Mouse (Mus musculus): ENCODE measurements around the gene Angel1. TPM values are rescaled to one million over a fixed set of nuclear protein-coding genes. Genes with fewer than 3 reads are reported as not detected.

The Angel1 gene
- polyA plus RNA-seq, 1 experiment from 2014 or later: 16.1 TPM

DNA sequence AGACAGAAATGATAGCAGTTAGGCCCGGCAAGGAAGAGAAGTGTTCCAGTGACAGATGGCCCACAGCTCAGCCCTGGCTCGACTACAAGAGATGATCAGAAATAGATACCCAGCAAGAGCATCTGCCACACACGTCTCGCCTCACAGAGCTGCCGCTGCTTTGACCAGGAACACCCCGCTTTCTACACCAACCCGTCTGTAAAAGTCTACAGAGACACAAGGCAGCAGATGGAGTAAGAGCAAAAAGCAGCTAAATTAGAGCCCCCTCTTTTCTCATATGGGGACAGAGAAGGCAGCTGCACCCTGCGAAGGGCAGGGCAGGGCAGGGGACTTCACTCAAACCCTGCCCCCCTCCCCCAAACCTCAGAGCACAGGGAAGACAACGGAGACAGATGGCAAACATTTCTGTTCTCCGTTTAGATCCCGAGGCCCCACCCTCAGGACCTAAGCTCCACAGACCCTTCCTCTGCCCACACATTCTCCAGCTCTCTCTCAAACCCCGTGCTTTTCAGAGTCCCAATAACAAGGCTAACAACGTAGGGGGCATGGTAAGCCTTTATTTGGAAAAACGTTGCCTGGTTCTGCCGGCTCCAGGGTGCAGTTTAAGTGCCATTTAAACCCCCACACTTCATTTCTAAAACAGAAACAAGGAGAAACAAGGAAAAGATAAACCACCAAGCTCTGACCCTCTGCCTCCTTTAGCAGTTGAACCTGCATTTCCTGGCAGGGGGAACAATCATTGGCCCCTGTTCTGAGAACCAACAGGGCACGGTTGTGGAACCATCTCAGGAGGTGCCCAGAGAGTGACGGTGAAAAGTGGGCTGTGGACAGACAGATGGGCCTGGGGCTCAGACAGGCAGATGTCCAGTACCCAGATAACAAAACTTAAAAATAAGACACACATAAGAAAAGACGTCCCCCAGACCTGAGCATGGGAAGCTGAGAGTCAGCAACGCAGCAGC lies 26.0 kb downstream of the Angel1 start:
- H3K9ac ChIP-seq: no peak overlapping the region
- peak; percentile 56 for ATAC-seq (ENCODE audit: low read depth)
- no peak overlapping the region for H3K4me3 ChIP-seq
- H3K27ac ChIP-seq (replicated peaks): peak overlapping the region; percentile 79
- H3K36me3 ChIP-seq: peaks cover 38% of the 10 kb centered on the region
- no peaks in the 10 kb centered on the region for H3K27me3 ChIP-seq
- 29% methylated on average over 19 of the region's 19 CpGs for WGBS
- peaks cover 39% of the 10 kb centered on the region for H3K4me1 ChIP-seq (replicated peaks)
- H3K4me2 ChIP-seq: 0 out of 2 replicates have a peak overlapping the region, but pooled peaks have one; percentile 9
- 0 out of 2 replicates have a peak, but pooled peaks cover 3% of the 10 kb centered on the region for H3K9me3 ChIP-seq

DNA sequence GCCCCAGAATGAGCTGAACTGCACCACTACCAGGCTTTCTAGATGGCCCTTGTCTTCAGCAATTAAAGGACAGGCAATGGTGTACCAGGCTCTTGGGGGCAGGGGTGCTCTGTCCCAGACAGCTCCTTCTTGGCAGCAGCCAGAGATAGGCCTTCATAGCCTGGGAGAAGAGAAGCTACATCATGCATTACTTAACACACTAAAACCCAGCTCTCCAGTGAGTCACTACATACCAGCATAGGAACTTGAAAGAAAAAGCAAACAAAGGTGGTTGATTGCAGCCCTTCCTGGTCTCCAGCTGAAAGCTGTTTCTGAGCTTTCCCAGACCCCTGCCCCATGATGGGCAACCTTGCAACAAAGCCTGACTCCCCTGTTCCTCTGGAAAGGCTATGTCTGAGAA lies 27.7 kb downstream of the Angel1 start:
- H3K4me3 ChIP-seq: no peak overlapping the region
- peak overlapping the region; percentile 79 for H3K27ac ChIP-seq (replicated peaks)
- no peaks in the 10 kb centered on the region for H3K27me3 ChIP-seq
- no peak overlapping the region for H3K4me2 ChIP-seq
- 0 out of 2 replicates have a peak, but pooled peaks cover 3% of the 10 kb centered on the region for H3K9me3 ChIP-seq
- no peak for ATAC-seq (ENCODE audit: low read depth)
- peaks cover 39% of the 10 kb centered on the region for H3K4me1 ChIP-seq (replicated peaks)
- H3K9ac ChIP-seq: no peak overlapping the region
- H3K36me3 ChIP-seq: peaks cover 45% of the 10 kb centered on the region

DNA sequence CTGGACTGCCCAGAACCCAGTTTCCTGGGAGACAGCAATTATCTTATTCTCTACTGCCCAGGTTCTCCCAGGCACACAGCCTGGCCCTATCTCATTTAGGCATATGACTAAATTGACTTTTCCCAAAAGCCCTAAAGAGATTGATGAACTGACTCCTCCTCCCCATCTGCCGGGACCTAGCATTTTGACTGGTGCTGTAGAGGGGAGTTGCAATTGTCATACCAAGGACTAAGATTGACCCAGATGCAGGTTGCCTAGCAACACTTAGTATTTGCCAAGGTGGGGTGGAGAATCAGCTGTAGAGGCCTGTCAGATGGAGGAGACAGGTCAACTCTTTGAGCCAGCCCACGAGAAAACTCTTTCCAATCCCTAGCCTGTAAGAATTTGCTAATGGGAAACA lies 28.3 kb downstream of the Angel1 start:
- H3K9me3 ChIP-seq: 0 out of 2 replicates have a peak, but pooled peaks cover 3% of the 10 kb centered on the region
- no peak overlapping the region for H3K9ac ChIP-seq
- H3K27ac ChIP-seq (replicated peaks): 0 out of 2 replicates have a peak overlapping the region, but pooled peaks have one; percentile 79
- no peak overlapping the region for H3K4me3 ChIP-seq
- peaks cover 44% of the 10 kb centered on the region for H3K36me3 ChIP-seq
- peaks cover 39% of the 10 kb centered on the region for H3K4me1 ChIP-seq (replicated peaks)
- no peak for ATAC-seq (ENCODE audit: low read depth)
- no peaks in the 10 kb centered on the region for H3K27me3 ChIP-seq
- WGBS: 47% methylated on average over 2 of the region's 2 CpGs
- no peak overlapping the region for H3K4me2 ChIP-seq

DNA sequence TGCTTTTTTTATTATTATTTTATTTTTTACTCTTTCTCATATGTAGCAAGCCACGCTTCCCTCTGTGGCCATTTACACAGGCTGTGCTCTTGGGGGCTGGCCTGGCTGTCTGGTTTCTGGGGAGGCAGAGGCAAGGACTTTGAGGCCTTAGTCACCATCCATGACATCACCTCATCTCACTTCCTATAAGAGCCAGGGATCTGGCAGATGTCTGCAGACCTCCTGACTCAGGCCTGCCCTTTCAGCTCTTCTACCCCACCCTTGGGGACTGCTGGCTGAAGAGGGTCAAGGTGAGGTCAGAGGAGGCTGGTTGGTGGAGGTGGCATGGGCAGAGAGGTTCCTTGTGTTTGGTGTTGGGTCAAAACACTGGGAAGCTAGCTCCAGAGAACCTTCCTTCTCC lies 31.8 kb downstream of the Angel1 start:
- peaks cover 80% of the 10 kb centered on the region for H3K36me3 ChIP-seq
- 100% methylated on average over 1 of the region's 1 CpGs for WGBS
- H3K9ac ChIP-seq: no peak overlapping the region
- no peak overlapping the region for H3K27ac ChIP-seq (replicated peaks)
- no peaks in the 10 kb centered on the region for H3K27me3 ChIP-seq
- H3K9me3 ChIP-seq: 0 out of 2 replicates have a peak, but pooled peaks cover 3% of the 10 kb centered on the region
- no peak for ATAC-seq (ENCODE audit: low read depth)
- no peak overlapping the region for H3K4me3 ChIP-seq
- H3K4me1 ChIP-seq (replicated peaks): peaks cover 34% of the 10 kb centered on the region
- H3K4me2 ChIP-seq: no peak overlapping the region

DNA sequence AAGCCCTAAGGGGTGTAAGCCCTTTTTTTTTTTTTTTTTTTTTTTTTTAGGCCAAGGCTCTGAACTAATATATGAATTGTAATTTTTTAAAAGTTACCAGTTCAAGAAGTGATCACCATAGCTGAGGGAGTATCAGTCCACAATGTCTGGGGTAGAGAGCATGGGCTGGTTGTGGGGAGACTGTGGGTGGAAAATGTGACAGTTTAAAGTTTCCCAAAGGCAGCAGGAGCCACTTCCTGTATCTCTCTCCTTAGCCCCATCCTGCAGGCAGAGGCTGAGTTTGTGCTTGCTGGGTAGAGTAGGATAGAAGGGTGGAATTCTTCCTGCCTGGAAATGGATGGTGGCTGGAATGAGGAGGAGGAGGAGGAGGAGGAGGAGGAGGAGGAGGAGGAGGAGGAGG lies 32.9 kb downstream of the Angel1 start:
- Histone ChIP-seq H3K4me1 (replicated peaks) (peaks cover 25% of the 10 kb centered on the region), H3K9me3 (0 out of 2 replicates have a peak, but pooled peaks cover 3% of the 10 kb centered on the region), H3K4me3 (no peak overlapping the region), H3K27ac (replicated peaks) (no peak overlapping the region), H3K27me3 (no peaks in the 10 kb centered on the region), H3K9ac (no peak overlapping the region), H3K36me3 (peaks cover 90% of the 10 kb centered on the region), H3K4me2 (no peak overlapping the region)
- no peak for ATAC-seq (ENCODE audit: low read depth)

DNA sequence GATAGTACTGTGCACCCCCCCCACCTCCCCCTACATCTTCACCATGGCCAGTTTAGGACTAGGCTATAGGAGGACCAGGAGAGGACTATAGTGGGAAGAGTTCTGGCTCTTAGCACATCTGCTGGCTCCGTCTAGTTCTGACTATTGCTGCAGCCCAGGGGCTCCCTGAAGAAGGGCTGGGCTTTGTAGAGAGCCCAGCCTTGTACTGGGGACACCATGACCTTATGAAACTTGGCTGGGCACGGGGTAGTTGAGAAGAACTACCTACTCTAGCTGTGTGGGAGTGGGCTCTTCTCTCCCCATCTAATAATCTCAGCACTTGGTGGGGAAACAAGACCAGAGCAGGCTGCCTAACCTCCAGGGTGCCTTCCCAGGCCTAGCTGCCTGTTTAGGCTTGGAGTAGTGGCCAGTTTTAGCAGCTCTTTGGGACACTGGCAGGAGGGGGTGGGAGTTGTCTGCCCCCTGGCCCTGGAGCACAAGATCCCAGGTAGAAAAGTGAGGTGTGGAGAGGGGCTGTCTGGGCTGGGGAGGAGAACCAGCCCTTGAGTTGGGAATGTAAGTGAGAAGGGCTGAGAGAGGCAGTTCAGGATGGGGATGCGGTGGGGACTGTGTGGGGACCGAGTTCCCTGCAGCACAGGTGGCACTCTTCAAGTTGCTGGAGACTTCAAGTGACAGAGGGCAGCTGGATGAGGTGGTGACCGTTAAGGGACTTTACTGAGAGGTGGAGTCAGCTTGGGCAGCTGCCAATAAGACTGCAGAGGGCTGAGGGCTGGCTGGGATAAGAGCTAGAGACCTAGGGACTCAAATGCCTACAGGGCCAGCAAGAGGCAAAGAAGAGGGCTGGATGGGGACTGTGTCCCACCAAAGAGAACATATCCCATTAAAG lies 33.5 kb downstream of the Angel1 start:
- no peak for ATAC-seq (ENCODE audit: low read depth)
- Histone ChIP-seq H3K9ac (no peak overlapping the region), H3K4me2 (no peak overlapping the region), H3K4me3 (no peak overlapping the region), H3K27me3 (no peaks in the 10 kb centered on the region), H3K36me3 (peaks cover 97% of the 10 kb centered on the region), H3K4me1 (replicated peaks) (peaks cover 19% of the 10 kb centered on the region), H3K27ac (replicated peaks) (no peak overlapping the region), H3K9me3 (0 out of 2 replicates have a peak, but pooled peaks cover 3% of the 10 kb centered on the region)
- 81% methylated on average over 5 of the region's 5 CpGs for WGBS

DNA sequence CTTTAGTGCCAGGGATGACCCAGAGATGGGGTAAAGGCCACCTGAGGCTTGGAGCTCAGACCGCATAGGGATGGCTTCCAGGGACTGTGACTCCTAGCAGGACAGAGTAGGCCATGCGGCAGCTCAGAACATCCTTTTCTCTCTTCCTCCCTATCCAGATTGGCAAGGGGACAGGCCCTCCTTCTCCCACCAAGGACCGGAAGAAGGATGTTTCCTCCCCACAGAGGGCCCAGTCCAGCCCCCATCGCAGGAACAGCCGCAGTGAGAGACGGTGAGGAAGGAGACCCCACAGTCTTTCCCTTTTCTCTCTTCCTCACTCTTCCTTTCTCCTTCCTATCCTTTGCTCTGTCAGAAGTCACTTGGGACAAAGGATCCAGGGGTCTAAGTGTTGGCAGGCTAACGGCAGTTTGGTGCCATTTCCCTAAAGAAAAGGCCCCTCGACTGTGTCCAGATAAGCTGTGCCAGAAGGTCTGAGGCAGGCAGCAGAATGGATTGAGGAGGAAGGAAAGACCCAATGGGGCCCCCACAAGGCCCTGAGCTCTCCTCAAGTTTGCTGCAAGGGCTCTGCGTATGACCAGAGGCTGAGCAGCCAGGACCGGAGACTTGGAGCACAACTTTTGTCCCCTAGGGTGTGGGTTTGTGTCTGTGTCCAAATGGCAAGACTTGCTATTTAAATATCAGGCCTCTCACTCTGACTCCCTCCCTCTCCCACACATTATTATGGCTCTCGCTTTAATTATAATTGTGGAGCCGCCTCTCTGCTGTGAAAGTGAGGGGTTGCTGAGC lies 35.4 kb downstream of the Angel1 start:
- Histone ChIP-seq H3K36me3 (peaks cover 97% of the 10 kb centered on the region), H3K27ac (replicated peaks) (0 out of 2 replicates have a peak overlapping the region, but pooled peaks have one; percentile 6), H3K9me3 (no peaks in the 10 kb centered on the region), H3K4me1 (replicated peaks) (peaks cover 26% of the 10 kb centered on the region), H3K27me3 (no peaks in the 10 kb centered on the region), H3K9ac (0 out of 2 replicates have a peak overlapping the region, but pooled peaks have one; percentile 3), H3K4me3 (no peak overlapping the region), H3K4me2 (no peak overlapping the region)
- no peak for ATAC-seq (ENCODE audit: low read depth)
- 69% methylated on average over 12 of the region's 12 CpGs for WGBS

DNA sequence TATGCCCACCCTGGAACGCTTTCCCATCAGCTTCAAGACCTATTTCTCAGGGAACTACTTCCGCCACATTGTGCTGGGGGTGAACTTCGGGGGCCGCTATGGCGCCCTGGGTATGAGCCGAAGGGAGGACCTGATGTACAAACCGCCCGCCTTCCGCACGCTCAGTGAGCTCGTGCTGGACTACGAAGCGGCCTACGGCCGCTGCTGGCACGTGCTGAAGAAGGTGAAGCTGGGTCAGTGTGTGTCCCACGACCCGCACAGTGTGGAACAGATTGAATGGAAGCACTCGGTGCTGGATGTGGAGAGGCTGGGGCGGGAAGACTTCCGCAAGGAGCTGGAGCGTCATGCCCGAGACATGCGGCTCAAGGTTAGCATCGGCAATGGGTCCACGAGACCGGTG lies 37.3 kb downstream of the Angel1 start:
- no peak for ATAC-seq (ENCODE audit: low read depth)
- no peaks in the 10 kb centered on the region for H3K9me3 ChIP-seq
- H3K4me1 ChIP-seq (replicated peaks): peaks cover 44% of the 10 kb centered on the region
- H3K9ac ChIP-seq: no peak overlapping the region
- no peaks in the 10 kb centered on the region for H3K27me3 ChIP-seq
- WGBS: 96% methylated on average over 27 of the region's 27 CpGs
- H3K27ac ChIP-seq (replicated peaks): no peak overlapping the region
- no peak overlapping the region for H3K4me2 ChIP-seq
- no peak overlapping the region for H3K4me3 ChIP-seq
- peaks cover 94% of the 10 kb centered on the region for H3K36me3 ChIP-seq

DNA sequence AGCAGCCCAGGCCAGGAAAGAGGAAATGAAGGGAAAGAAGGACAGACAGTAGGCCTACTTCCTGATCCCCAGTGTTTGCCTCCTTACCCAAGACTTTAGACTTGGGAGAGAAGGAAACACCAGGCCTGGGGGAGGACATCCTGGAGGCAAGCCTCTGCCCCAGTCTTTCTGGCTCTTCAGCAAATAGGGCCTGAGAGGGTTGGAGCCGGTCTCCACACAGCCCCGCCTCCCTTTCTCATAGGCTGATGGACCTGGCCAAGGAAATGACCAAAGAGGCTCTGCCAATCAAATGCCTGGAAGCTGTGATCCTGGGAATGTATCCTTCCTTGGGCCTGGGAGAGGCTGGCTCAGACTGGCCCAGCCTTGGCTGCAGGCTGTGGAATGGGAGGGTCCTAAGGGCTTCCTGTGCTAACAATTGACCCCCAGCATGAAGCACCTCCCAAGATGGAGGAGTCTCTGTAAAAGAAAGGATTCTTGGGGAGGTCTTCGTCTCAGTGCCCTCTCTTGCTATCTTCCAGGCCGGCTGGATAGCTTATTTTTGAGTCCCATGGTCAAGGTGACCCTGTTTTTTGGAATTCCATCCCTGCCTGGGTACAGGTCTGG lies 38.2 kb downstream of the Angel1 start:
- Histone ChIP-seq H3K9me3 (no peaks in the 10 kb centered on the region), H3K4me3 (no peak overlapping the region), H3K27me3 (no peaks in the 10 kb centered on the region), H3K4me1 (replicated peaks) (peaks cover 53% of the 10 kb centered on the region), H3K9ac (no peak overlapping the region), H3K36me3 (peaks cover 96% of the 10 kb centered on the region), H3K27ac (replicated peaks) (peak overlapping the region; percentile 28; the same call in 1 of the 2 replicates), H3K4me2 (no peak overlapping the region)
- ATAC-seq (ENCODE audit: low read depth): no peak
- WGBS: 75% methylated on average over 4 of the region's 4 CpGs

DNA sequence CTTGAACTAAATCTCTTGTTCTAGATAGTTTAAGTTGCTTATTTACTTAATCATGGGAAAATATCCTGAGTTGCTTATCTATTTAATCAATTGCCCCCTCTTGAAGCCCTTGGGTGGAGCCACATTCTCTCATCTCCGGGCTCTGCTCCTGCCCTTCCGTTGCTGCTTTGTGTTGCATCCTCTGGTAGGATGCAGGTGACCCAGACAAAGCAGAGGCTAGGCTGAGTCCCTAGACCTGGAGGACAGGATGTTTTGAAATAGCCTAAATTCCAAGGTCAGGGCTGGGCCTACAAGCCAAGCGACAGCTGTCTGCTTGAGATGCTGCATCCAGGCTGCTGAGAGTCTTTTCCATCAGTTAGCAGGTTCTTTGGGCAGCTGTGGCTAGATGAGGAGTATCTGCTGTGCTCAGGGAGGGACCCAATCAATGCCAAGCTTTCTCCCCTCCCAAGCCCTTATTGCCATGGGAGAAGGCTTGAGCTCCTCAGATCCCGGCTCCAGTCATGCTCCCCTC lies 38.8 kb downstream of the Angel1 start:
- Histone ChIP-seq H3K4me3 (no peak overlapping the region), H3K27me3 (no peaks in the 10 kb centered on the region), H3K36me3 (peaks cover 95% of the 10 kb centered on the region), H3K9ac (no peak overlapping the region), H3K27ac (replicated peaks) (peak overlapping the region; percentile 28; the same call in 1 of the 2 replicates), H3K4me2 (no peak overlapping the region), H3K4me1 (replicated peaks) (peaks cover 58% of the 10 kb centered on the region), H3K9me3 (no peaks in the 10 kb centered on the region)
- 87% methylated on average over 4 of the region's 4 CpGs for WGBS
- ATAC-seq (ENCODE audit: low read depth): no peak

Data from neural tube, embryonic 13.5 days (tissue).